In the genomic region with DNA sequence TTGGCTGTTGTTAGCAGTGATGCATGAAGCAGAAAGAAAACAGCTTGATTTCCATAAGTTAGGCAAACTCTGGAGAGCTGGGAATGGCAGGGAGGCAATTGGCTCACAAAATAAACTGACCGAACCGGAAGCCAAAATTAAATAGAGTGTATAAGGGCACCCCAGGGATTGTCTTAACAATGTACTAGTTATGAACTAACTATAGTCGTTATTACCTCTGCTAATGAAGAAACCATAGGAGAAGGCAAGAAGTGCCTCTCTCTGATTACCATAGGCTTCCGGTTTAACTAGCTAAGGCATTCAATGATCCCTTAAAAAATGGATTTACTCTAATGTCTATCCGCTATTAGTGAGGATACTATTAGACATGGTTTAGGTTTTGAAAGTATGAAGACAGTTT, we compare ENCODE assay signal across 16 mouse cellular contexts.
"Had no signal": no experiment of that assay in that cellular context is flagged by ENCODE, and none has a peak within 500 bp of the region (broad histone marks: within the 10 kb centered on the region; RNA-seq: fewer than 3 reads in every experiment).

No protein-coding gene starts in this region.

- H3K36me3 ChIP-seq: neural tube, embryonic 12.5 days; neural tube, embryonic 13.5 days; stomach, embryonic 15.5 days had no signal

- H3K27me3 ChIP-seq: neural tube, embryonic 12.5 days; neural tube, embryonic 13.5 days; stomach, embryonic 15.5 days had no signal

- H3K9ac ChIP-seq: neural tube, embryonic 12.5 days; neural tube, embryonic 13.5 days; stomach, embryonic 15.5 days had no signal

- H3K4me2 ChIP-seq: neural tube, embryonic 12.5 days; neural tube, embryonic 13.5 days; stomach, embryonic 15.5 days had no signal

- H3K4me3 ChIP-seq: neural tube, embryonic 12.5 days; neural tube, embryonic 13.5 days; stomach, embryonic 15.5 days had no signal

- DNase-seq: retina, postnatal 1 day; right cerebral cortex, adult 18-20 months; right cerebral cortex, postnatal 14 days; right cerebral cortex, postnatal 25 days; right cerebral cortex, postnatal 4 days; spleen, adult 18-20 months; thymus, adult 18-20 months; thymus, adult 2 months; thymus, postnatal 14 days; thymus, postnatal 25 days; thymus, postnatal 36 days; thymus, postnatal 4 days had no signal

- H3K27ac ChIP-seq: neural tube, embryonic 12.5 days; neural tube, embryonic 13.5 days; stomach, embryonic 15.5 days; stomach, postnatal 0 days had no signal

- H3K4me1 ChIP-seq: neural tube, embryonic 12.5 days; neural tube, embryonic 13.5 days; stomach, embryonic 15.5 days had no signal

- H3K9me3 ChIP-seq: neural tube, embryonic 12.5 days; neural tube, embryonic 13.5 days; stomach, embryonic 15.5 days had no signal
